Mouse (Mus musculus): Measurements from ENCODE around the gene Tspan17.

Tspan17 gene

DNA sequence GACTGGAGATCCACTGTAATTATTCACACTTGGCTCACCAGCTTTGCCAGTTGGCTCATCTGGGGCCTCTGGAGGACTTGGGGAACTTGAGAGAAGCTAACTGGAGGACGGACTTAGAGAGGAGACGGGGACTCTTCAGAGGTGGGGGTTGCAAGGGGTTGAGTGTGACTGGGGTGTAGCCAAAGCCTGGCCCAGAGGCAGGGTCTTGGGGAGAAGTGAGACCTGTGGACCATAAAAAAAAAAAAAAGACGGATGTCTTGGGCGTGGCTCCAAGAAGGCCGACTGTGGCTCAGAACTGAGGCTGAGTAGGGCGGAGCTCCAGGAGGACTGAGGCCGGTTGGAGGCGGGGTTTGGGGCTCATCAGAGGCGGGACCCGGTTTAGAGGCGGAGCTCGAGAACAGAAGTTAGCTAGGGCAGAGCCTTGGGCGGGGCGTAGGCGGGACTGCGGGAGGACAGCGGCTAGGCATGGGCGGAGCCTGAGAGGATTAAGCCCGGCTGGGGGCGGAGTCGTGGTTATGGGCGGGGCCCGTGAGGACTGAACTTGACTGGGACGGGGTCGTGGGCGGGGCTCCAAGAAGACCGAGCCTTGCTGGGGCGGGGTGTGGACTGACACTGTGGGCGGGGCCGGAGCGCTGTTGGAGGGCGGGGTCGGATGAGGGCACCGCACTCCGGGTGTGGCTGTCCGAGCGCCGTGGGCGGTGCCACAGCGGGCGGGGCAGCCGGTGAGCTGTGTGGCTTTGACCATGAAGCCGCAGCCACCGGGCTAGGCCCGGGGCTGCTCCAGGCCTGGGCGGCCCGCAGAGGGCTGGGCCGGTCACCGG is at the start of gene Tspan17:
Tspan17 (plus strand) TSS at position 638 of the 821 bp plus-strand sequence.
- DNase-seq (ENCODE audit: low spot score in 2 of 2): peak; percentile 31 to 37

DNA sequence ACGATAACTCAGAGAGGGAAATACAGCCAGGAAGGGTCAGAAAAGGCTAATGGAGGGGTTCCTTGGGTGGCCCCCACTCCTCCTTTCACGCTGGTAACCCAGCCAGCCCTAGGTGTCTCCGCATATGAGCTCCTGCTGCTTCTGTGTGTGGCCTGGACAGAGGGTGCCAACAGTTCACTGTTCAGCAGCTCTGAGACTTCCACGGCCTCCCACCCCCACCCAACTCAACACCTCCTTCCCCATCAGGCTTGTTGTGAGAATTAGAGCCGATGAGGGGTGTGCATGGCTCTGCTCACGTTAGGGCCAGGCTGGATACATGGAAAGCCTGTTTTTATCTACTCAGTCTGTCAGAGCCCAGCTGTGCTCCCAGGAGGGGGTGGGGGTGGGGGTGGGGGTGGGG is 43.1 kb upstream of the Tspan17 start:
- no peak for DNase-seq (ENCODE audit: low spot score in 2 of 2)

DNA sequence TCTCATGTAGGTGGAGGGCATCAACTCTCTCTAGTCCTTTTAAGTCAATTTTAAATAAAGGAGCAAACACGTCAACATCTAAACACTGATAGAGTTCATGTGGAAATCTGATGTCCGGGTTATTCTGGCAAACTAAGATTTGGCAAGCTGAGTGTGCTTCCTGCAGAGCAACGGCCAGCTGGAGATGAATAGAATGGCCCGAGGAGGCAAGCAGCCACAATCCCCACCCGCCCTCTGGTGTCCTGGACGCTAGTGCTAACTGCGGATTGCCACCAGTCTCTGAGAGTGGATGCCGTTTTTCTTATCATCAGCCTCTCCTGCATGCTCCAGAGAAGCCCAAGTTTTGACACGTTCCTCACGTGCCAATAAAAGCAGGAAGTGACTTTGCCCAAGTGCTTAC is 42.3 kb upstream of the Tspan17 start:
- DNase-seq (ENCODE audit: low spot score in 2 of 2): no peak

- no peak for DNase-seq (ENCODE audit: low spot score in 2 of 2)
Observed at GRCm38 (mm10) chr13:54748190-54748589, 41.0 kb upstream of the Tspan17 start.

GRCm38 (mm10) chr13:54748721-54749060 is 40.5 kb upstream of the Tspan17 start:
- no peak for DNase-seq (ENCODE audit: low spot score in 2 of 2)

GRCm38 (mm10) chr13:54749061-54749863 is 39.9 kb upstream of the Tspan17 start:
- no peak for DNase-seq (ENCODE audit: low spot score in 2 of 2)

- no peak for DNase-seq (ENCODE audit: low spot score in 2 of 2)
Observed at GRCm38 (mm10) chr13:54749864-54750411, 39.2 kb upstream of the Tspan17 start, which contains the start of gene Gprin1. Gprin1 (minus strand) TSS chr13:54749874.

DNA sequence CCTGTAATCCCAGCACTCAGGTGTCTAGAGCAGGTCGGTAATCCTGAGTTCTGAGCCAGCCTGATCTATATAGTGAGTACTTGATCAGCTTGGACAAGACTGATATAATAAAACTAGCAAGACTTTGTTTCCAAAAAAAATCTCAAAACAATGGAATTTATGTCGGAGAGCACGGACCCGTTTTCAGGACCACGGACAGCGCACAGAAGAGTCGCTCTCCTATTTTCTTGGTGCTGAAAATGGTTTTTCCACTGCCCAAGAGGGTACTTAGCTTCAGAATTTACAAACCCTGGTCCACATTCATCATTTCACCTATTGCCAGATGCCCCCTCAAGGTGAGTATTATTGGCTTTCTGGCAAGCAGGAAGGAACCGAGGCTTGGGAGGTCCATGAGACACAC is 38.5 kb upstream of the Tspan17 start:
- DNase-seq (ENCODE audit: low spot score in 2 of 2): peak in 1 of 2 experiments; percentile 32

- DNase-seq (ENCODE audit: low spot score in 2 of 2): no peak
Observed at GRCm38 (mm10) chr13:54752656-54753055, 36.5 kb upstream of the Tspan17 start.

DNA sequence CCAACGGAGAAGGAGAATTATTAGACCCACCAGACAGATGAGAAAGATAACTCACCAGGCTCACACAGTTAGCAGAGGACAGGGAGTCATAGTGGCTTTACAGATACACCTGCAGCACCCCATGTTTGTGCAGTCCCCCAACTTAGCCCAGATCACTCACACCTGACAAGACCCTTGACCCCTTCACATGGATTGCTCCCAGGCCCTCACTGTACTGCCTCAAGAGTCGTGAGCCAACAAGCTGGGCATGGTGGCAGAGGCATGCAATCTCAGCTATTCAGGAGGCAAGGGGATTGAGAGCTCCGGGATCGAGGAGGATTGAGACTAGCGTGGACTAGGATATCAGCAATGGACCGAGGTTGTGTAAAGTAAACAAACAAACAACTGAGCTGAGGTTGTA is 35.4 kb upstream of the Tspan17 start:
- DNase-seq (ENCODE audit: low spot score in 2 of 2): no peak

DNA sequence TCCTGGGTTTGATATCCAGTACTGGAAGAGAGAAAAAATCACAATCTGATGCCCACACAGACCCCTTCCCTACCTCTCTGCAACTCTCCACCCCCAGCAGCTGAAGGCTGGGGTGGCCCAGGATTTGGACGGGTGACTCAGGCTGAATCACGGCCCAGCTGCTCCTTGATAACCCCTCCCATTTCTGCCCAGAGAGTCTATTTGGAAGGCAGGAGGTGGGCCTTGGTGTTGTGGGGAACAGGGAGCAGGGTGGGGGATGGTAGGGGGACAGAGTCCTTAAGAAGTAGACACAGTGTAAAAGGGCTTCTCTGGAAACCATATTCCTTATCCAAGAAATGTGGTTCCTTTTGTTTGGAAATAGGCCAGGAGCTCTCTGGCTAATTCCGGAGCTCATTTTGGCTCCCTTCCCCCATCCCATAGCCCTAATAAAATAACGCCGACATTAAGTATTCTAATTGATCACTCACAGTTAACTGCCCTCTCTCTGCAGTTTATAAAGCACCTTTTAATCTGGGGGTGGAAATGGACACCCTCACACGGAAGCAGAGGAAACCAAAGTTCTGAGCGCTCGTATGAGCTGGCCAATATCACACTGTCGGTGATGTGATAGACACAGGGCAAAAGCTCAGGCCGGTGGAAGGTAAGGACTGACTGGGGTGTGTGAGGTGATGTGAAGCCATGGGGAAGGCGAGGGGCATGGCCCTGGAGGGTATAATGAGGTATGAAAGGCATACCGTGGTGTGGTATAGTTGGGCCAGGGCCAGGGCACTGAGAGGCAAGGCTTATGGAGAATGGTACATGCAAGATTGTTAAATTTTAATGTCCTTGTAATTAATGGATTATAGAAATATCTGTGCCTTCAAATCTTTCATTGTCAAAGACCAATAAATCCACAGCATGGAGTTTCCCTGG is 34.8 kb upstream of the Tspan17 start:
- DNase-seq (ENCODE audit: low spot score in 2 of 2): no peak

DNA sequence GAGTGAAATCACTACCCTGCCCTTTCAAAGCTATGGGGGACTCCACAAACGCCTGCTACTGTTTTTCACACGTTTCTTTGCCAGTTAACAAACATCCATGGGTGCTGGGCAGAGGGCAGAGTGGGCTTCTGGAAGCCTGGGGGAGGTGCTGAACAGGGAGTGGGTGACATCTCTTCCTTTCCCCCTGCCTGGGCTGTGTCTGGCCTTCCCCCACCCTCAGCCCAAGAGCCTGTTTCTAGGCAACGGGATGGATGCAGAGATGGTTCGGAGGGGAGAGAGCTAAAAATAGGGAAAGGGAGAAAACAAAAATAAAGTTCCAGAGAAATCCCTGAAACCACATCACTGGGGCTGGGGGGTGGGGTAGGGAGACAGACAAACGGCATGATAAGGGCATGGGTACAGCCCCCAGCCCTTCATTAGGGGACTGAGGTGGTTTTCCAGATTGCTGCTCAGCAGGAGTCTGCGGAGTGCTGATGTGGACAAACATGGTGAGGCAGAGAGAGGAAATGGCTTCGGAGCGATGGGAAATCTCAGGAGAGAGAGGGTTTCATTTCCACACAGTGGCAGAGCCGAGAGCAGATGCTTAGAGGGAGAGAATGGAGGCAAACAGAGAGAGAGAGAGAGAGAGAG is 33.9 kb upstream of the Tspan17 start:
- DNase-seq (ENCODE audit: low spot score in 2 of 2): no peak

- no peak for DNase-seq (ENCODE audit: low spot score in 2 of 2)
Observed at GRCm38 (mm10) chr13:54756156-54756712, 32.9 kb upstream of the Tspan17 start.

DNA sequence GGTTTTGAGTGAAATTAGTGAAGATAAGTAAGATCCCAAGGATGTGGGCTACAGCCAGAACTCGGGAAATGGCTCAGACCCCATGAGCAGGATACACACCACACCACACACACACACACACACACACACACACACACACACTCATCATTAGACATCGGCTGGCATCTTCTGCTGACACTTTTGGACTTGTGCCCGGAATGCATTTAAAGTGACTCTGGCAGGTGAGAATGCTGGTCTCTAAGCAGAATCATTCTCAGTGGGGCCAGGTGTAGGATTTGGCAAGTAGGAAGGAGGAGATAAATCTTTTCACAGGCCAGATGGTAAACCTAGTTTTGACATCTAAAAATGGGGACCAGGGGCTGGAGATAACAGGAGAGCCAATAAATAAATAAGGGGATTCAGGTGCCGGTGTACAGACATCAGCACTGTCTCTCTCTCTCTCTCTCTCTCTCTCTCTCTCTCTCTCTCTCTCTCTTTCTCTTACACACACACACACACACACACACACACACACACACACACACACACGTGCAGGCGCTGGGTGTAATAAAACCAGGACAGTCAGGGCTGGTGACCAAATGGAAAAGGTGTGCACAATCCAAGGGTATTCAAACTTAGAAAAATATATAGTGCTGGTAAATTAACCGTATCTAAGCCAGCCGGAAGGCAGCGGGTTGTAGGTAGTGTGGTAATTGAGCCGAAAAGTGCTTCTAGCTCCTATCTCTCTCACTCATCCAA is 31.9 kb upstream of the Tspan17 start:
- DNase-seq (ENCODE audit: low spot score in 2 of 2): no peak

GRCm38 (mm10) chr13:54758045-54758755 is 31.0 kb upstream of the Tspan17 start:
- DNase-seq (ENCODE audit: low spot score in 2 of 2): peak in 1 of 2 experiments; percentile 35

DNA sequence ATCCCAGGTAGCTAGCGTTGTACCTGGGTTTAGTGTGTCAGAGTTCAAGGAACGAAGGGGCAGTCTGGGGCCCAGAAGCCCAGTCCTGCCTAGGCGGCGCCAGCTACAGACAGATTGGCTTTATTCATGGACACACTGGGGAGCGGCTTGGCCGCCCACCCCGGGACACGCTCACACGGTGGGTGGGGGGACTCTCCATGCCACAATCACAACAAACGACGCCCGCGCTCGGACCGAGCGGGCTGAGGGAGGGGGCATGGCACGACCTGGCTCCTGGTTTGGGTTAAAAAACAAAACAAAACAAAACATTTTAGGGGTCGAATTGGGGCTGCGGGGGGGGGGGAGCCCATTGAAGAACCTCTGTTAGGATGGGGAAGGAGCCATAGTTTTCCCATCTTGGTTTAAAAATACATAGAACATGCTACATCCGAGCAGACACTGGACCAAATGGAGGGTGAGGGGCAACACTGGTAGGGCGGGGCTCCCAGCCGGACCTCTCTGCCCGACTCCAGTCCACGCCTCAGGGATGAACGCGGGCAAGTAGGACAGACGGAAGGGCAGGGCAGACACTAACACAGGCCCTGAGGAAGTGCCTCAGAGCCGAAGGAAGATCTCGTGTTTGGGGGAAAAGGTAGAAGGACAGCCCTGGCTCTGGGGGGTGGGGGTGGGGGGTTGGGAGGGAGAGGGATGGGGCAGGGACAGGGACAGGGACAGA is 30.3 kb upstream of the Tspan17 start:
- DNase-seq (ENCODE audit: low spot score in 2 of 2): no peak

- no peak for DNase-seq (ENCODE audit: low spot score in 2 of 2)
Observed at GRCm38 (mm10) chr13:54759496-54759895, 29.7 kb upstream of the Tspan17 start.

GRCm38 (mm10) chr13:54760164-54760795 is 28.9 kb upstream of the Tspan17 start:
- no peak for DNase-seq (ENCODE audit: low spot score in 2 of 2)
